Mouse (Mus musculus): ENCODE measurements around the gene Dgki.
A peak's percentile ranks its signal among the peaks of the same experiment; 100 is the strongest.

Dgki gene

GRCm38 (mm10) chr6:36857627-36858257, 442.2 kb downstream of the Dgki start:
- DNase-seq (ENCODE audit: inconsistent ontology term): no peak

GRCm38 (mm10) chr6:36850422-36851129, 449.4 kb downstream of the Dgki start:
- DNase-seq (ENCODE audit: inconsistent ontology term): no peak

GRCm38 (mm10) chr6:36845288-36845687, 454.7 kb downstream of the Dgki start:
- no peak for DNase-seq (ENCODE audit: inconsistent ontology term)

GRCm38 (mm10) chr6:36844258-36844657, 455.7 kb downstream of the Dgki start:
- peak; percentile 10 for DNase-seq (ENCODE audit: inconsistent ontology term)

GRCm38 (mm10) chr6:36843031-36843488, 456.9 kb downstream of the Dgki start:
- no peak for DNase-seq (ENCODE audit: inconsistent ontology term)

GRCm38 (mm10) chr6:36842101-36842922, 457.7 kb downstream of the Dgki start:
- no peak for DNase-seq (ENCODE audit: inconsistent ontology term)

GRCm38 (mm10) chr6:36841701-36842100, 458.3 kb downstream of the Dgki start:
- DNase-seq (ENCODE audit: inconsistent ontology term): no peak

- DNase-seq (ENCODE audit: inconsistent ontology term): no peak
Observed at GRCm38 (mm10) chr6:36841174-36841573, 458.8 kb downstream of the Dgki start.

- no peak for DNase-seq (ENCODE audit: inconsistent ontology term)
Observed at GRCm38 (mm10) chr6:36838747-36839146, 461.2 kb downstream of the Dgki start.

- no peak for DNase-seq (ENCODE audit: inconsistent ontology term)
Observed at GRCm38 (mm10) chr6:36835351-36835750, 464.6 kb downstream of the Dgki start.

- DNase-seq (ENCODE audit: inconsistent ontology term): no peak
Observed at GRCm38 (mm10) chr6:36834695-36835265, 465.2 kb downstream of the Dgki start.

- no peak for DNase-seq (ENCODE audit: inconsistent ontology term)
Observed at GRCm38 (mm10) chr6:36832681-36833080, 467.3 kb downstream of the Dgki start.

- DNase-seq (ENCODE audit: inconsistent ontology term): peak; percentile 63
Observed at GRCm38 (mm10) chr6:36832207-36832606, 467.8 kb downstream of the Dgki start.

GRCm38 (mm10) chr6:36830371-36830925, 469.5 kb downstream of the Dgki start:
- peak; percentile 43 for DNase-seq (ENCODE audit: inconsistent ontology term)

GRCm38 (mm10) chr6:36819784-36820050, 480.3 kb downstream of the Dgki start:
- peak; percentile 28 for DNase-seq (ENCODE audit: inconsistent ontology term)

GRCm38 (mm10) chr6:36819019-36819783, 480.8 kb downstream of the Dgki start:
- DNase-seq (ENCODE audit: inconsistent ontology term): peak; percentile 95

GRCm38 (mm10) chr6:36818281-36819018, 481.5 kb downstream of the Dgki start:
- DNase-seq (ENCODE audit: inconsistent ontology term): peak; percentile 60

GRCm38 (mm10) chr6:36816666-36817065, 483.3 kb downstream of the Dgki start:
- DNase-seq (ENCODE audit: inconsistent ontology term): peak; percentile 22

GRCm38 (mm10) chr6:36815992-36816391, 484.0 kb downstream of the Dgki start:
- DNase-seq (ENCODE audit: inconsistent ontology term): no peak

All from Muller cell, postnatal 12 days (primary cell).